Mouse (Mus musculus): Measurements from ENCODE around the gene Znrd1. TPM values are rescaled to one million over a fixed set of nuclear protein-coding genes. Genes with fewer than 3 reads are reported as not detected.

Znrd1 gene
- polyA plus RNA-seq, 1 experiment from 2014 or later = 40.3 TPM

DNA sequence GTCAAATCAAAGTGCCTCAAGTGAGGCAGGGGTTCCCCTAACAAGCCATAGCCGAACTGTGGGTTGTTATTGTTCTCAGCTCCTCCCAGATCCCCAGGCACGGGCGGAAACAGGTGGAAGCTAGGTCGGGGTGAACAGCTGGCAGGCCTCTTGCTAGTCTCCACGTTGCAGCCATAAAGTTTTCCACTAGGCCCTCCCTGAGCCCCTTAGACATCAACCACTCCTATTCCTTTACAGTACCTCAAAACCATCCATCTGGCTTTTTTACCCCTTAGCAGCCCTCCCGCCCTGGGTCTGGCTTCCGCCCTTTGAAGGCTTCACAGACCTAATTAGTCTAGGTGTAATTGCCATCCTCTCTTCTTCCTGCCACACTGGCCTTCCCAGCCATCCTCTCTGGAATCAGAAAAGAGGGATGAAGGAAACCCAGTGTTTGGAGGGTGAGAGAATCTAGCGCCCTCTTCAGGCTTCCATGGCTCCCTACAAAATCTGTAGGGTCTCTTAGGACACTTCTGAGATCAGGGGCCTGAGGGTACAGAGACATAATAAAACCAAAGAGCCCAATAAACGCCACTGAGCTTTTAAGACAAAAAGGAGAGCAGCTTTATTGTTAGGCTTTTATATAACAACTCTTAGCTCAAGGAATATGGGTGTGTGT lies 14.1 kb downstream of the Znrd1 start:
- H3K4me2 ChIP-seq = no peak overlapping the region
- ATAC-seq (ENCODE audit: insufficient number of reproducible peaks, low FRiP score) = no peak
- 23% methylated on average over 7 of the region's 9 CpGs for WGBS

DNA sequence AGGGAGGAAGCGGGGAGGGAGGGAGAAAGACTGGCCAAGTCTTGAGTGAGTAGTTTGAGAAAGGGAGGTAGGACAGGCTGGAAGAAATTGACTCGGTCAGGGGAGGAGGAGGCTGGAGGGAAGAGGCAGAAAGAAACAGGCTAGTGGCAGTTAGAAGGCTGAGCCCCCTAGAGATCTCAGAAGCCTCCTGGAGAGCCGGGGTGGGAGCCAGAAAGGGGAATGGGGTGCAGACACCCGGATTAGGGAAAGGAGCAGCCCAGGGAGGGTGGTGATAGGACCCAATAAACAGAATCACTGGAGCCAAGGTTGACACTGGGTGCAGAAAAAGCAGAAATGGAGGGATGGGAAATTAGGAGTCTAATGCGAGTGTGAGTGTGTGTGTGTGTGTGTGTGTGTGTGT lies 14.7 kb downstream of the Znrd1 start:
- H3K9ac ChIP-seq = no peak overlapping the region
- H3K27me3 ChIP-seq (replicated peaks) = peaks cover 69% of the 10 kb centered on the region
- no peak for ATAC-seq (ENCODE audit: insufficient number of reproducible peaks, low FRiP score)
- H3K4me1 ChIP-seq (replicated peaks) = peaks cover 14% of the 10 kb centered on the region
- no peaks in the 10 kb centered on the region for H3K9me3 ChIP-seq (replicated peaks)
- H3K4me2 ChIP-seq = peak overlapping the region; percentile 75
- H3K36me3 ChIP-seq = peaks cover 5% of the 10 kb centered on the region
- peak overlapping the region; percentile 49; the same call in 1 of the 2 replicates for H3K4me3 ChIP-seq
- H3K27ac ChIP-seq (ENCODE audit: poor library complexity, severe bottlenecking) = no peak overlapping the region
- 21% methylated on average over 5 of the region's 5 CpGs for WGBS

More for the DNA sequence above, 14.1 kb downstream of the Znrd1 start:
- no peak overlapping the region for H3K9ac ChIP-seq
- H3K36me3 ChIP-seq = peaks cover 10% of the 10 kb centered on the region
- no peaks in the 10 kb centered on the region for H3K9me3 ChIP-seq (replicated peaks)
- H3K27ac ChIP-seq (ENCODE audit: poor library complexity, severe bottlenecking) = no peak overlapping the region
- H3K4me1 ChIP-seq (replicated peaks) = peaks cover 14% of the 10 kb centered on the region
- no peak overlapping the region for H3K4me3 ChIP-seq
- peaks cover 69% of the 10 kb centered on the region for H3K27me3 ChIP-seq (replicated peaks)

DNA sequence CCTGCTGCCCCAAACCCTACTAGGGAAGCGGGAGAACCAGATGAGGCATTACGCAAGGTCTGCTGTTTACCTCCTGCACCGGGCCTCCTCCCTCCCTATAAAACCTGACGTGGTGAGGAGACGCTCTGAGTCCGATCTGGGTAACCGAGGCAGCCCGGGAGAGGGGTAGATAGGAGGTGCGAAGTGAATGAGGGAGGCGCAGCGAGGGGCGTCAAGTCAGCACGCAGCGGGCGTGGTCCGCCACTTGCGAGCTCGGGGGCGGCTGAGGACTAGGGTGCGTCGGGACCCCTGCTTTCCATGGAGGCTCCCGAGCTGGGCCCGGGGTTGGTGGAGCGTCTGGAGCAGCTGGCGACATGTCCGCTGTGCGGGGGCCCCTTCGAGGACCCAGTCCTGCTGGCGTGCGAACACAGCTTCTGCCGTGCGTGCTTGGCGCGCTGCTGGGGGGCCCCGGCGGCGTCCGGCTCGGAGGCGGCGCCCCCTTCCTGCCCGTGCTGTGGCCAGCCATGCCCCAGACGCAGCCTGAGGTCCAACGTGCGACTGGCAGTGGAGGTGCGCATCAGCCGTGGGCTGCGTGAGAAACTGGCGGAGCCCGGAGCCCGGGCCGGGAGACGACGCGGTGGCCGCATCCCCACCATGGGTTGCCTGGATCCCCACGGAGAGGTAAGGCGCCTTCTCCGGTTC lies 15.4 kb downstream of the Znrd1 start, which contains the start of gene Rnf39:
Rnf39 (plus strand) TSS at position 128 of the 681 bp plus-strand sequence.
- H3K36me3 ChIP-seq = no peaks in the 10 kb centered on the region
- peaks cover 69% of the 10 kb centered on the region for H3K27me3 ChIP-seq (replicated peaks)
- 2% methylated on average over 59 of the region's 59 CpGs for WGBS
- H3K9me3 ChIP-seq (replicated peaks) = no peaks in the 10 kb centered on the region
- H3K4me3 ChIP-seq = peak within 1 kb of the TSS; percentile 49
- H3K27ac ChIP-seq (ENCODE audit: poor library complexity, severe bottlenecking) = no peak within 1 kb of the TSS
- H3K9ac ChIP-seq = peak within 1 kb of the TSS; percentile 42
- H3K4me2 ChIP-seq = peak within 1 kb of the TSS; percentile 75
- H3K4me1 ChIP-seq (replicated peaks) = peaks cover 14% of the 10 kb centered on the region
- no peak for ATAC-seq (ENCODE audit: insufficient number of reproducible peaks, low FRiP score)

DNA sequence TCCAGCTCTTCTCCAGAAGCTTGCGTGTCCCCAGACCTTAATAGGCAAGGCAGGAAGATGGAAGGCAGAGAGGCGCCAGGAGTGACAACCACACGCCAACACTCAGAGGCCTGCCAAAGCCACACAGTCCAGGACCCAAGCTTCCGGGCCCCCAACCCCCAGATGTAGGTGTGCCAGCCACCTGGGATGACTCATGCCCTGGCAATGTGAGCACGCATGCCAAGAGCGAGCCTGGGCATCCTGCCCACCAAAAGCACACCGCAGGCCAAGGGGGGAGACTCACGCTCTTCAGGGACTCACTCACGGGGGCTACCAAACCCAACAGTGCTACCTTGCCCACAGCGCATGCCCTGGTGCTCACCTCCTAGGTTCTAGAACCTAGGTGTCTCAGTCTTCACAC lies 16.0 kb downstream of the Znrd1 start:
- H3K27me3 ChIP-seq (replicated peaks) = peaks cover 69% of the 10 kb centered on the region
- WGBS = 42% methylated on average over 10 of the region's 10 CpGs
- H3K9me3 ChIP-seq (replicated peaks) = no peaks in the 10 kb centered on the region

DNA sequence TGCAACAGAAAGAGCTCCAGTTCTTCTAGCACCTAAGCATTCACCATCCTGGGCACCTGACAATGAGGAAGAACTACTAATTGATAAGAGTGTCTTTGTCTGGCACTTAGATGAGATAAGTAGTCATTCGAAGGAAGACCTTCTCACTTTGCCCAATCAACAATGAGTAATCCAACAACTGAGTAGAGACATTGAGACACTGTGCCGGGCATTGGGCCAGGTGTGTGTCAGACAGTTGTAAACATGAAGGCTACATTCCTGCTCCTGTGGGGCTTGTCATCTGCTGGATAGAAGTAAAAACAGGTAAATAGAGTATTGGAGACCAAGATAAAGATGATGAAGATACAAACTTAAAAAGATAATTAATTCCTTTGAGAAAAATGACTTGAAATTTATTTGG lies 20.3 kb downstream of the Znrd1 start:
- no peaks in the 10 kb centered on the region for H3K36me3 ChIP-seq
- H3K4me3 ChIP-seq = no peak overlapping the region
- peaks cover 8% of the 10 kb centered on the region for H3K4me1 ChIP-seq (replicated peaks)
- no peak overlapping the region for H3K4me2 ChIP-seq
- no peak for ATAC-seq (ENCODE audit: insufficient number of reproducible peaks, low FRiP score)
- H3K9ac ChIP-seq = no peak overlapping the region
- WGBS = 66% methylated on average over 2 of the region's 2 CpGs
- H3K27me3 ChIP-seq (replicated peaks) = peaks cover 36% of the 10 kb centered on the region
- H3K9me3 ChIP-seq (replicated peaks) = no peaks in the 10 kb centered on the region
- H3K27ac ChIP-seq (ENCODE audit: poor library complexity, severe bottlenecking) = no peak overlapping the region

More for the DNA sequence above, 16.0 kb downstream of the Znrd1 start:
- Histone ChIP-seq H3K4me1 (replicated peaks) (peaks cover 13% of the 10 kb centered on the region), H3K36me3 (no peaks in the 10 kb centered on the region), H3K27ac (ENCODE audit: poor library complexity, severe bottlenecking) (no peak overlapping the region), H3K4me2 (peak overlapping the region; percentile 75), H3K9ac (no peak overlapping the region), H3K4me3 (peak overlapping the region; percentile 49)
- peak; percentile 26; the same call in 1 of the 2 replicates for ATAC-seq (ENCODE audit: insufficient number of reproducible peaks, low FRiP score)

DNA sequence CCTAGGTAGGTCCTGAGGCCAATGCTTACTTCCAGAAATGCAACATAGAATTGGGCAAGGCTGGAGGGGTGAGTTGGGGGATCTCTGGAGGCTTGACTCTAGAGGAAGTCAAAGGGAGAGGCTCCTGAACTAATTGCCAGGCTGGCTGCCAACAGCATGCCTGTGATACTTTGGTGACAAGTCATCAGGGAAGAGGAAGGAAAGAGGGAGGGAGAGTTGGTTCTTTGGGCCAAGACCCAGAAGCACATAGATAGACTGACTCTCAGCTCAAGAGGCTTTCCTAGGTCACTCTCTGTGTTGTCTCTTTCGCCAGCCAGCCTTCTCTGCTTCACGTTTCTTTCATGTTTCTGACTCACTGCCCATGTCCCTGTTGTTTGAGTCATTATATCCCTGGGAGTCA lies 26.6 kb downstream of the Znrd1 start:
- 47% methylated on average over 2 of the region's 2 CpGs for WGBS
- H3K36me3 ChIP-seq = no peaks in the 10 kb centered on the region
- no peak overlapping the region for H3K4me3 ChIP-seq
- no peak for ATAC-seq (ENCODE audit: insufficient number of reproducible peaks, low FRiP score)
- H3K4me1 ChIP-seq (replicated peaks) = peaks cover 7% of the 10 kb centered on the region; the same call in 1 of the 2 replicates
- H3K27ac ChIP-seq (ENCODE audit: poor library complexity, severe bottlenecking) = no peak overlapping the region
- H3K9ac ChIP-seq = no peak overlapping the region
- no peaks in the 10 kb centered on the region for H3K9me3 ChIP-seq (replicated peaks)
- peaks cover 4% of the 10 kb centered on the region; the same call in 1 of the 2 replicates for H3K27me3 ChIP-seq (replicated peaks)
- H3K4me2 ChIP-seq = no peak overlapping the region

DNA sequence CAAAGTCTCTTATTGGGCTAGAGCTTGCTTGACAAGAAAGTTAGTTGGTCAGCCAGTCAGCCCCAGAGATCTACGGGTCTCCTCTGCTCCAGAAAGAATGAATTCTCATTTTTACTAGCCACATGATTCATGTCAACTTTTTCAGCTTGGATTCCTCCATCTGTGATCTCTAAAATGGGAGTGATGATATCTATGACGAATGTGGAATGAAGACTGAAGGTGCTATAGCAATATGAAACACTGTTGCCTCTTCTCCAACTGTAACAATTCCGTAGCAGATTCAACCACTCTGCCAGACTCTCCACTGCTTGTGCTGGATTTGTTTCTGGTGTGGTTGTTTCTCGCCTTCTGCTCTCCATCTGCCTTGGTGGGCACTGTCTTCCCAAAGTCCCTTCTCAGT lies 27.2 kb downstream of the Znrd1 start:
- H3K27ac ChIP-seq (ENCODE audit: poor library complexity, severe bottlenecking) = no peak overlapping the region
- ATAC-seq (ENCODE audit: insufficient number of reproducible peaks, low FRiP score) = no peak
- H3K4me3 ChIP-seq = no peak overlapping the region
- no peaks in the 10 kb centered on the region for H3K36me3 ChIP-seq
- H3K27me3 ChIP-seq (replicated peaks) = 0 out of 2 replicates have a peak, but pooled peaks cover under 1% of the 10 kb centered on the region
- no peak overlapping the region for H3K9ac ChIP-seq
- H3K4me1 ChIP-seq (replicated peaks) = peaks cover 7% of the 10 kb centered on the region; the same call in 1 of the 2 replicates
- WGBS = 72% methylated on average over 4 of the region's 4 CpGs
- H3K9me3 ChIP-seq (replicated peaks) = no peaks in the 10 kb centered on the region
- no peak overlapping the region for H3K4me2 ChIP-seq

DNA sequence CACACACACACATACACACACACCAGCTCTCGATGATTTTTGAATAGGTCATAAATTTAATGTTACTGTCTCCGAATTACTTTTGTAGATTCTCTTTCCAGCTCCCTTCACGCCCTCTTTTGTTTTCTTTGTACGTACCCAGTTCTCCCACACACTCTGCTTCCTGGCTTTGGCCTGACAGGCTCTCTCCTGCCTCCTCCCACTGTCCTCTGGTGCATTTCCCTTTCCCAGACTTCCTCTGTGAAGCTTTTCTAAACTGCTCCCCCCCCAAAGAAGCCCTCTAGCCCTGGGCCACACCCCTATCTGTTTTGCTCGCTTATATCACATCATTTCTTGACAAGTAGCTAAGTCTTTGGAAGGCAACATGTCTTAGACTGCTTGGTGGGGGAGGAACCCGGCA lies 28.1 kb downstream of the Znrd1 start:
- no peaks in the 10 kb centered on the region for H3K36me3 ChIP-seq
- peaks cover 7% of the 10 kb centered on the region; the same call in 1 of the 2 replicates for H3K4me1 ChIP-seq (replicated peaks)
- no peak overlapping the region for H3K9ac ChIP-seq
- H3K27me3 ChIP-seq (replicated peaks) = 0 out of 2 replicates have a peak, but pooled peaks cover 5% of the 10 kb centered on the region
- H3K4me2 ChIP-seq = no peak overlapping the region
- H3K27ac ChIP-seq (ENCODE audit: poor library complexity, severe bottlenecking) = no peak overlapping the region
- 65% methylated on average over 6 of the region's 6 CpGs for WGBS
- no peak overlapping the region for H3K4me3 ChIP-seq
- no peak; the same call in 1 of the 2 replicates for ATAC-seq (ENCODE audit: insufficient number of reproducible peaks, low FRiP score)
- no peaks in the 10 kb centered on the region for H3K9me3 ChIP-seq (replicated peaks)

DNA sequence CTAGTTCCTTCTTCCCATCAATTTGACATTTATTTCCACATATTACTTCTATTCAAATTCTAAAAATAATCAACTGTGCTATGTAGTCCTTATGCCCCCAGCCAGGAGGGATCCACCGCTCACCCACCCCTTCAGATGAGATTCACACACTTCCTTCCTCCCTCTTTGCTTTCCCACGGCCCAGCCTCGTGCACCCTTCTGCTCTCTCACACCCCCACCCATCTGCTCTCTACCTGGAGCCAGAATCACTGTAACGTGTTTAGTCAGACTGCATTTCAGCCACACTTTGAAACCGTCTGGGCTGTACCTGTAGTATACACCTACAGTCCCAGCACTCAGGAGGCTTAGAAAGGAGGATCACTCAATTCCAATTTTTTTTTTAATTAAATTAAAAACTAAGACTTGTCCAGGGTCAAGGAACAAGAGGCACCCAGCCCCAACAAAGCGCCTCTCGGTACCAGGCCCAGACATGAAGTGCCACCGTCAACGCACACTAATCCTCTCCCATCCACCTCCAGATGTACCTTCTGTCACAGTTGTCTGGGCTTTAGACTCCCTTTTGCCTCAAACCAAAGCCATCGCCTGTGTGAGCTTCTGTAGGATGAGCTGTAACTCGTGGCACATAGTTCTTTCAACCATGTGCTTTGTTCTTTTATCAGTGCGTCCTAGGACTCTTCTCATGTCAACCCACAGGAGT lies 29.0 kb downstream of the Znrd1 start:
- no peak overlapping the region for H3K4me2 ChIP-seq
- H3K9ac ChIP-seq = no peak overlapping the region
- WGBS = 68% methylated on average over 12 of the region's 12 CpGs
- H3K9me3 ChIP-seq (replicated peaks) = no peaks in the 10 kb centered on the region
- no peak overlapping the region for H3K4me3 ChIP-seq
- no peak for ATAC-seq (ENCODE audit: insufficient number of reproducible peaks, low FRiP score)
- peaks cover 7% of the 10 kb centered on the region; the same call in 1 of the 2 replicates for H3K4me1 ChIP-seq (replicated peaks)
- no peaks in the 10 kb centered on the region for H3K36me3 ChIP-seq
- 0 out of 2 replicates have a peak, but pooled peaks cover 5% of the 10 kb centered on the region for H3K27me3 ChIP-seq (replicated peaks)
- no peak overlapping the region for H3K27ac ChIP-seq (ENCODE audit: poor library complexity, severe bottlenecking)

DNA sequence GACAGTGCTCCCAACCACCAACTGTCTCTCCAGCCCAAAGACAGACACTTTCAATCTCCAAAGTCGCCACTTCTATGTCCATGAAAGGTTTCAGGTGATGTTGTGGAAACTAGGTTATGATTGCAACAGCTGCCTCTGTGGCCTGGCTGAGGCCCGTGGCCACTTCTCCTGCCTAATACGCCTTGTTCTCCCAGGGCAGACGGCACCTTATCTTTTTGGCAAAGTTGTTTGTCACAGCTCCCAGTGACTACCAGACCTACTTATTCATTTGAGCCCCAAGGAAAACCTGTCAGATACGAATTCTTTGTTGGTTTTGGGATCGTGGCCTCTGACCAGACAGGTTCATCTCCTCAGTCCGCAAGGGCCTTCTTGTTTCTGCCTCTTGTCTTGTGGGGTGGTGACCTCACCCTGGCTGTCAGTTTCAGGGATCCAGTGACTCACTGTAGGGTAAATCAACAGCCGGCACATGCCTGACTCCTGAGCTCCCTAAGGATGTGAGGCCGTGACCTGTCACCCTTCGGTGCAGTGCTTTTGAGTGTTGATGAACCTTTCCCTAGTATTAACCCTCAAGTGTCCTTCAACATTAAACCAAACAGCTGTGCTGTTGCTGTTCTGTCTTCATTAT lies 30.8 kb downstream of the Znrd1 start:
- H3K27me3 ChIP-seq (replicated peaks) = 0 out of 2 replicates have a peak, but pooled peaks cover 5% of the 10 kb centered on the region
- no peak overlapping the region for H3K9ac ChIP-seq
- no peak overlapping the region for H3K27ac ChIP-seq (ENCODE audit: poor library complexity, severe bottlenecking)
- WGBS = 33% methylated on average over 10 of the region's 10 CpGs
- ATAC-seq (ENCODE audit: insufficient number of reproducible peaks, low FRiP score) = no peak
- no peak overlapping the region for H3K4me3 ChIP-seq
- no peaks in the 10 kb centered on the region for H3K36me3 ChIP-seq
- no peak overlapping the region for H3K4me2 ChIP-seq
- H3K4me1 ChIP-seq (replicated peaks) = peaks cover 7% of the 10 kb centered on the region; the same call in 1 of the 2 replicates
- H3K9me3 ChIP-seq (replicated peaks) = no peaks in the 10 kb centered on the region

Measured in heart, embryonic 12.5 days (tissue).